Mouse (Mus musculus): ENCODE data around the gene Slc29a1. TPM values are rescaled to one million over a fixed set of nuclear protein-coding genes. Genes with fewer than 3 reads are reported as not detected.

Gene Slc29a1
- polyA plus RNA-seq, 1 experiment from 2014 or later = 96.5 TPM

- peaks cover 13% of the 10 kb centered on the region for H3K36me3 ChIP-seq (ENCODE audit: control insufficient read depth, insufficient read depth, low read length)
- DNase-seq (ENCODE audit: low spot score) (peak; percentile 78), ATAC-seq (ENCODE audit: low read depth) (peak; percentile 41; the same call in 1 of the 2 replicates)
- no peaks in the 10 kb centered on the region for H3K9me3 ChIP-seq (ENCODE audit: control insufficient read depth, low read length)
- peak within 1 kb of the TSS; percentile 93 for H3K4me2 ChIP-seq (ENCODE audit: low read depth, low read length)
- peak within 1 kb of the TSS; percentile 80 for H3K4me3 ChIP-seq (ENCODE audit: low read depth, low read length)
- no peaks in the 10 kb centered on the region; the same call in 1 of the 2 replicates for H3K4me1 ChIP-seq (ENCODE audit: control insufficient read depth, insufficient read depth, low read length)
- peaks cover 38% of the 10 kb centered on the region for H3K27me3 ChIP-seq (replicated peaks; ENCODE audit: control insufficient read depth, insufficient read depth, low read length)
- H3K9ac ChIP-seq (ENCODE audit: low read depth, low read length) = peak within 1 kb of the TSS; percentile 87
- peak within 1 kb of the TSS; percentile 55; the same call in 1 of the 2 replicates for H3K27ac ChIP-seq (replicated peaks; ENCODE audit: low read depth, low read length)
- whole genome bisulfite sequencing = 3% methylated on average over 11 of the region's 29 CpGs
These were observed 49.7 kb downstream of the Slc29a1 start, which contains the start of gene Tmem151b for GRCm38 (mm10) chr17:45549617-45550181. Tmem151b (minus strand) TSS chr17:45549677.

GRCm38 (mm10) chr17:45548541-45549512, 50.6 kb downstream of the Slc29a1 start:
- ATAC-seq (ENCODE audit: low read depth) = peak; percentile 44
- Histone ChIP-seq H3K9me3 (ENCODE audit: control insufficient read depth, low read length) (no peaks in the 10 kb centered on the region), H3K27ac (replicated peaks; ENCODE audit: low read depth, low read length) (peak overlapping the region; percentile 55; the same call in 1 of the 2 replicates), H3K4me2 (ENCODE audit: low read depth, low read length) (peak overlapping the region; percentile 93), H3K4me1 (ENCODE audit: control insufficient read depth, insufficient read depth, low read length) (peaks cover 5% of the 10 kb centered on the region; the same call in 1 of the 2 replicates), H3K27me3 (replicated peaks; ENCODE audit: control insufficient read depth, insufficient read depth, low read length) (peaks cover 47% of the 10 kb centered on the region), H3K4me3 (ENCODE audit: low read depth, low read length) (peak overlapping the region; percentile 80), H3K9ac (ENCODE audit: low read depth, low read length) (peak overlapping the region; percentile 87), H3K36me3 (ENCODE audit: control insufficient read depth, insufficient read depth, low read length) (peaks cover 20% of the 10 kb centered on the region)
- WGBS = 14% methylated on average over 11 of the region's 68 CpGs
- DNase-seq (ENCODE audit: low spot score) = peak; percentile 78

DNA sequence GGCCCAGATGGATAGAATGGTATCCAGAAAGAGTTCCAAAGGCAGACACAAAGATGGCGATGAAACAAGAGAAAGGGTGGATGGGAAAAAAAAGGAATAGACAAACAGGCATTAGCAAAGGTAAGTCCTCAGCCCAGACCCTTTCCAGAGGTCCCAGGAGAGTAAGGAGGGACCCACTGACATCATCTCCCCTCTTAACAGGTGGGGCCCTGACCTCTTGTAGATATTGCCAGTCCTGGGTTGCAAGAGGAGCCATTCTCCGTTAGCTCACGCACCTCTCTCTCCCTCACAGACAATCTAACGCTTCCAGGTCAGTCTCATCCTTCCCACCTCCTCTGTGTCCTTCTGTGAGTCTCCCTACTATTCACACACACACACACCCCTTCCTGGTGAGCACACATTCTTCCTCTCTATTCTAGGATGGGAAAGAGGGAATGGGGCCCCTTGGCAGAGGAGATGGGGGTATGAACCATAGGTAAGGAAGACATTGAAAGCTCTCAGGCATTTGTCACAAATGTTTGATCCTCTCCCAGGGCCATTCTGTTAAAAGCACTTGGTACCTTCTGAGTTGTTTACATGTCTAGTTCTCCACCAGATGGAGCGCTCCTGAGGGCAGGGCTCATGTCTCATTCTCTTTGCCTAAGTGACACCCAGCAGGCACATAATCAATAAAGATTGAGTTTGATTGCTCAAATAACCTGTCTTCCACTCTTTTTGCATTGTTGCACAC, 51.8 kb downstream of the Slc29a1 start:
- WGBS = 90% methylated on average over 5 of the region's 5 CpGs

GRCm38 (mm10) chr17:45546941-45547340, 52.5 kb downstream of the Slc29a1 start:
- peaks cover 20% of the 10 kb centered on the region for H3K36me3 ChIP-seq (ENCODE audit: control insufficient read depth, insufficient read depth, low read length)
- ATAC-seq (ENCODE audit: low read depth) = no peak
- H3K4me2 ChIP-seq (ENCODE audit: low read depth, low read length) = no peak overlapping the region
- no peak for DNase-seq (ENCODE audit: low spot score)
- H3K4me1 ChIP-seq (ENCODE audit: control insufficient read depth, insufficient read depth, low read length) = peaks cover 5% of the 10 kb centered on the region; the same call in 1 of the 2 replicates
- H3K27me3 ChIP-seq (replicated peaks; ENCODE audit: control insufficient read depth, insufficient read depth, low read length) = peaks cover 55% of the 10 kb centered on the region
- 74% methylated on average over 16 of the region's 16 CpGs for WGBS
- no peak overlapping the region for H3K27ac ChIP-seq (replicated peaks; ENCODE audit: low read depth, low read length)
- H3K9me3 ChIP-seq (ENCODE audit: control insufficient read depth, low read length) = no peaks in the 10 kb centered on the region
- H3K9ac ChIP-seq (ENCODE audit: low read depth, low read length) = no peak overlapping the region
- no peak overlapping the region for H3K4me3 ChIP-seq (ENCODE audit: low read depth, low read length)

More for the DNA sequence above, 51.8 kb downstream of the Slc29a1 start:
- Histone ChIP-seq H3K27me3 (replicated peaks; ENCODE audit: control insufficient read depth, insufficient read depth, low read length) (peaks cover 55% of the 10 kb centered on the region), H3K4me2 (ENCODE audit: low read depth, low read length) (no peak overlapping the region), H3K4me1 (ENCODE audit: control insufficient read depth, insufficient read depth, low read length) (peaks cover 5% of the 10 kb centered on the region; the same call in 1 of the 2 replicates), H3K36me3 (ENCODE audit: control insufficient read depth, insufficient read depth, low read length) (peaks cover 20% of the 10 kb centered on the region), H3K9ac (ENCODE audit: low read depth, low read length) (no peak overlapping the region), H3K27ac (replicated peaks; ENCODE audit: low read depth, low read length) (no peak overlapping the region), H3K4me3 (ENCODE audit: low read depth, low read length) (no peak overlapping the region), H3K9me3 (ENCODE audit: control insufficient read depth, low read length) (no peaks in the 10 kb centered on the region)
- DNase-seq (ENCODE audit: low spot score) (no peak), ATAC-seq (ENCODE audit: low read depth) (no peak)

- Histone ChIP-seq H3K27ac (replicated peaks; ENCODE audit: low read depth, low read length) (no peak overlapping the region), H3K4me2 (ENCODE audit: low read depth, low read length) (peak overlapping the region; percentile 44), H3K36me3 (ENCODE audit: control insufficient read depth, insufficient read depth, low read length) (peaks cover 20% of the 10 kb centered on the region), H3K4me1 (ENCODE audit: control insufficient read depth, insufficient read depth, low read length) (peaks cover 5% of the 10 kb centered on the region; the same call in 1 of the 2 replicates), H3K4me3 (ENCODE audit: low read depth, low read length) (peak overlapping the region; percentile 18), H3K9ac (ENCODE audit: low read depth, low read length) (no peak overlapping the region), H3K9me3 (ENCODE audit: control insufficient read depth, low read length) (no peaks in the 10 kb centered on the region), H3K27me3 (replicated peaks; ENCODE audit: control insufficient read depth, insufficient read depth, low read length) (peaks cover 55% of the 10 kb centered on the region)
- ATAC-seq (ENCODE audit: low read depth) = no peak
- WGBS = 20% methylated on average over 46 of the region's 74 CpGs
- no peak for DNase-seq (ENCODE audit: low spot score)
These were observed 54.0 kb downstream of the Slc29a1 start for GRCm38 (mm10) chr17:45545278-45545961.

DNA sequence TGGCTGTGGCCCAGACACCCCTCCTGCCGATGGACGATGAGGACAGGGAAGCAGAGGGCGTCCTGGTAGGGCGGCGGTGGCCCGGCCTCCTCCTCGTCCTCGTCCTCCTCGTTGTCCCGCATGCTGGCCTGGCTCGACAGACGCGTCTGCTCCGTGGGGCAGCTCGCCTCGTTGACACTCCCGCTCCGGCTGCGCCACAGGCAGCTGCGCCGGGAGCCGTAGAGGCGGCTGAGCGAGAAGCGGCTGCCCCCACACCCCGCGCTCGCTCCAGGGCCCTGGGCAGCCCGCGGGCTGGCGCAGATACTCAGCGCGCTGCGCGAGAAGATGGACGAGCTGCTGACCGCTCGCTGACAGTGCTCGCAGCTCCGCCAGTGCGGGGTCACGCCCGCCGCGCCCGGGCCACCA, 54.5 kb downstream of the Slc29a1 start:
- Histone ChIP-seq H3K27me3 (replicated peaks; ENCODE audit: control insufficient read depth, insufficient read depth, low read length) (peaks cover 55% of the 10 kb centered on the region), H3K9ac (ENCODE audit: low read depth, low read length) (no peak overlapping the region)
- DNase-seq (ENCODE audit: low spot score) = no peak

DNA sequence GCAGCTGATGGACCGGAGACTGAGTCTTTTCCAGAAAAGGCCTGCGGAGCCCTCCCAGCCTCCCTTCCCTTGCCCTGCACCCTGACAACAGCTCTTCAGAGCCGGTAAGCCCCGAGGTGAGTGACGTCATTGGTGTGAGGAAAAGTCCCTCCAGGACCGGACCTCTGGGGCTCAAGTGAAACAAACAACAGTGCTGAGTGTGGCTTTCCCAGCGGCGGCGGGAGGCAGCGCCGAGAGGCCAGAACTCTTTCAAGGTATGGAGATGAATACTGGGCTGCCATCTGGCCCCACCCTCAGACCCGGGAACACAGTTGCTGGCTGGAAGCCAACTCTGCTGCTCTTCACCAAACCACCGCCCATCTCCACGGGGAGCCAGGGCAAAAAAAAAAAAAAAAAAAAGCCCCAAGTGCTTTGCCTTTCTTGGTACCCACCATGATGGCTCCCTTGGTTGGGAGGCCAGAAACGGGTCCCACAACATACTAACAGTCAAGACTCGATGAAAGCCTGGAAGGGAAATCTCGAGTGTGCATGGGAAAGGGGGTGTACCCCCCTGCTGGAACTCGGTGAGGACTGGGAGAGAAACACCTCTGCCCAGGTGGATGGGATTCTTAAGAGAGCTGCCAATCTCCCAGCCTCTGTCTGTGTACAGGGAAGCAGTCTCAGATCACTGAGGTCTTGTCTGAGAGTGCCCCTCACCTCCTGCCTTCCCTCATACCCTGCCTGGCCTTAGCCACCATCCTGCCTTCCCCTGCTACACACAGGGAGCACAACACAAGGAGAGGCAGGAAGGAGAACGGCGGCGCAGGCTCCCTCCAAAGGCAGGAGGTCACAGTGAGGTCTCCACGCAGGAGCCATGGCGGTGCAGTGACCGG, 55.2 kb downstream of the Slc29a1 start:
- no peak overlapping the region for H3K27ac ChIP-seq (replicated peaks; ENCODE audit: low read depth, low read length)
- H3K27me3 ChIP-seq (replicated peaks; ENCODE audit: control insufficient read depth, insufficient read depth, low read length) = peaks cover 61% of the 10 kb centered on the region
- H3K4me3 ChIP-seq (ENCODE audit: low read depth, low read length) = no peak overlapping the region
- no peak overlapping the region for H3K9ac ChIP-seq (ENCODE audit: low read depth, low read length)
- no peaks in the 10 kb centered on the region for H3K9me3 ChIP-seq (ENCODE audit: control insufficient read depth, low read length)
- peak overlapping the region; percentile 44 for H3K4me2 ChIP-seq (ENCODE audit: low read depth, low read length)
- peaks cover 20% of the 10 kb centered on the region for H3K36me3 ChIP-seq (ENCODE audit: control insufficient read depth, insufficient read depth, low read length)
- WGBS = 14% methylated on average over 21 of the region's 24 CpGs
- DNase-seq (ENCODE audit: low spot score) (peak; percentile 58), ATAC-seq (ENCODE audit: low read depth) (no peak)
- peaks cover 5% of the 10 kb centered on the region; the same call in 1 of the 2 replicates for H3K4me1 ChIP-seq (ENCODE audit: control insufficient read depth, insufficient read depth, low read length)

More for the DNA sequence above, 54.5 kb downstream of the Slc29a1 start:
- Histone ChIP-seq H3K4me1 (ENCODE audit: control insufficient read depth, insufficient read depth, low read length) (peaks cover 5% of the 10 kb centered on the region; the same call in 1 of the 2 replicates), H3K4me2 (ENCODE audit: low read depth, low read length) (peak overlapping the region; percentile 44), H3K36me3 (ENCODE audit: control insufficient read depth, insufficient read depth, low read length) (peaks cover 20% of the 10 kb centered on the region), H3K4me3 (ENCODE audit: low read depth, low read length) (peak overlapping the region; percentile 18), H3K9me3 (ENCODE audit: control insufficient read depth, low read length) (no peaks in the 10 kb centered on the region), H3K27ac (replicated peaks; ENCODE audit: low read depth, low read length) (no peak overlapping the region)
- WGBS = 27% methylated on average over 22 of the region's 46 CpGs
- ATAC-seq (ENCODE audit: low read depth) = no peak

Data from embryonic facial prominence, embryonic 14.5 days (tissue).